Mouse (Mus musculus): ENCODE results near the gene Spock1.

The Spock1 gene

GRCm38 (mm10) chr13:57659872-57660271 lies 248.3 kb downstream of the Spock1 start:
- no peak for DNase-seq (ENCODE audit: low read depth, low spot score)

- no peak for DNase-seq (ENCODE audit: low read depth, low spot score)
These were observed 251.5 kb downstream of the Spock1 start for GRCm38 (mm10) chr13:57656606-57657005.

- DNase-seq (ENCODE audit: low read depth, low spot score), result no peak
These were observed 253.8 kb downstream of the Spock1 start for GRCm38 (mm10) chr13:57654362-57654761.

- no peak for DNase-seq (ENCODE audit: low read depth, low spot score)
These were observed 256.9 kb downstream of the Spock1 start for GRCm38 (mm10) chr13:57651236-57651635.

- no peak for DNase-seq (ENCODE audit: low read depth, low spot score)
These were observed 259.3 kb downstream of the Spock1 start for GRCm38 (mm10) chr13:57648784-57649183.

- no peak for DNase-seq (ENCODE audit: low read depth, low spot score)
These were observed 260.7 kb downstream of the Spock1 start for GRCm38 (mm10) chr13:57647456-57647855.

- no peak for DNase-seq (ENCODE audit: low read depth, low spot score)
These were observed 265.1 kb downstream of the Spock1 start for GRCm38 (mm10) chr13:57643036-57643435.

GRCm38 (mm10) chr13:57641649-57642048 lies 266.5 kb downstream of the Spock1 start:
- DNase-seq (ENCODE audit: low read depth, low spot score), result no peak

GRCm38 (mm10) chr13:57640968-57641367 lies 267.2 kb downstream of the Spock1 start:
- no peak for DNase-seq (ENCODE audit: low read depth, low spot score)

GRCm38 (mm10) chr13:57638820-57639219 lies 269.3 kb downstream of the Spock1 start:
- DNase-seq (ENCODE audit: low read depth, low spot score), result no peak

GRCm38 (mm10) chr13:57637606-57638132 lies 270.5 kb downstream of the Spock1 start:
- DNase-seq (ENCODE audit: low read depth, low spot score), result no peak

- no peak for DNase-seq (ENCODE audit: low read depth, low spot score)
These were observed 271.0 kb downstream of the Spock1 start for GRCm38 (mm10) chr13:57637080-57637572.

- DNase-seq (ENCODE audit: low read depth, low spot score), result no peak
These were observed 271.7 kb downstream of the Spock1 start for GRCm38 (mm10) chr13:57636196-57637015.

- no peak for DNase-seq (ENCODE audit: low read depth, low spot score)
These were observed 277.6 kb downstream of the Spock1 start for GRCm38 (mm10) chr13:57630532-57630931.

- no peak for DNase-seq (ENCODE audit: low read depth, low spot score)
These were observed 279.9 kb downstream of the Spock1 start for GRCm38 (mm10) chr13:57628218-57628617.

GRCm38 (mm10) chr13:57626434-57626833 lies 281.7 kb downstream of the Spock1 start:
- no peak for DNase-seq (ENCODE audit: low read depth, low spot score)

- no peak for DNase-seq (ENCODE audit: low read depth, low spot score)
These were observed 284.1 kb downstream of the Spock1 start for GRCm38 (mm10) chr13:57623909-57624481.

- DNase-seq (ENCODE audit: low read depth, low spot score), result no peak
These were observed 288.9 kb downstream of the Spock1 start for GRCm38 (mm10) chr13:57619079-57619768.

- no peak for DNase-seq (ENCODE audit: low read depth, low spot score)
These were observed 296.6 kb downstream of the Spock1 start for GRCm38 (mm10) chr13:57611326-57612171.

- no peak for DNase-seq (ENCODE audit: low read depth, low spot score)
These were observed 298.2 kb downstream of the Spock1 start for GRCm38 (mm10) chr13:57609946-57610345.

- no peak for DNase-seq (ENCODE audit: low read depth, low spot score)
These were observed 303.7 kb downstream of the Spock1 start for GRCm38 (mm10) chr13:57604437-57604836.

Data from A20 (cell line).